Mouse (Mus musculus) midbrain, embryonic 16.5 days (tissue): ENCODE data around the gene Ttc21a. TPM values are rescaled to one million over a fixed set of nuclear protein-coding genes. Genes with fewer than 3 reads are reported as not detected.

Experiments used
- ATAC-seq: fragments of 200-750 bp; cut with Nextera tagmentation; 2 replicates; pipeline ENCODE4 v1.8.0; 2017; ENCODE audit warnings: moderate TSS enrichment
- H3K27ac ChIP-seq: fragments of 300-500 bp; sonication (generic); 2 replicates; pipeline ENCODE4 v1.5.1; 2014; ENCODE audit warnings: mild to moderate bottlenecking, low read length, mixed read lengths
- H3K27me3 ChIP-seq: fragments of 300-500 bp; sonication (generic); 2 replicates; pipeline ENCODE4 v1.6.1; 2014; ENCODE audit warnings: low read depth, low read length, mixed read lengths; ENCODE audit not compliant: control insufficient read depth, insufficient read depth
- H3K36me3 ChIP-seq: fragments of 300-500 bp; sonication (generic); 2 replicates; pipeline ENCODE4 v1.6.1; 2014; ENCODE audit warnings: mild to moderate bottlenecking, low read length, moderate library complexity, mixed read lengths; ENCODE audit not compliant: control insufficient read depth, insufficient read depth
- H3K4me1 ChIP-seq: fragments of 300-500 bp; sonication (generic); 2 replicates; pipeline ENCODE4 v1.6.1; 2014; ENCODE audit warnings: mild to moderate bottlenecking, low read length, mixed read lengths; ENCODE audit not compliant: control insufficient read depth, insufficient read depth
- H3K4me2 ChIP-seq: fragments of 300-500 bp; sonication (generic); 2 replicates; pipeline ENCODE4 v1.6.1; 2014; ENCODE audit warnings: mild to moderate bottlenecking, low read length, mixed read lengths
- H3K4me3 ChIP-seq: fragments of 300-500 bp; sonication (generic); 2 replicates; pipeline ENCODE4 v1.5.1; 2014; ENCODE audit warnings: low read depth, mild to moderate bottlenecking, low read length, moderate library complexity, mixed read lengths
- H3K9ac ChIP-seq: fragments of 300-500 bp; sonication (generic); 2 replicates; pipeline ENCODE4 v1.6.1; 2014; ENCODE audit warnings: low read depth, low read length, mixed read lengths
- H3K9me3 ChIP-seq: fragments of 300-500 bp; sonication (generic); replicated peaks from 2 replicates; pipeline ENCODE4 v1.6.1; 2014; ENCODE audit warnings: mild to moderate bottlenecking, low read length, mixed read lengths; ENCODE audit not compliant: control insufficient read depth, poor library complexity, severe bottlenecking
- WGBS: fragments of 180-500 bp; shearing (Covaris S2); extraction: QIAGEN DNeasy Blood & Tissue Kit; methylation state at CpG from one replicate; pipeline ENCODE4 v1.1.7; 2014; 5-methylcytosine and 5-hydroxymethylcytosine counted together
- polyA plus RNA-seq: library from polyadenylated mRNA; unstranded; fragments of >200 nt; fragmentation: Nextera tagmentation; extraction: Ambion mirVana; gene quantifications from 2 replicates; pipeline ENCODE4 v1.2.1, GENCODE M21; 2015

The Ttc21a gene
- polyA plus RNA-seq: 1.0 and 1.3 TPM in 2 replicates

DNA sequence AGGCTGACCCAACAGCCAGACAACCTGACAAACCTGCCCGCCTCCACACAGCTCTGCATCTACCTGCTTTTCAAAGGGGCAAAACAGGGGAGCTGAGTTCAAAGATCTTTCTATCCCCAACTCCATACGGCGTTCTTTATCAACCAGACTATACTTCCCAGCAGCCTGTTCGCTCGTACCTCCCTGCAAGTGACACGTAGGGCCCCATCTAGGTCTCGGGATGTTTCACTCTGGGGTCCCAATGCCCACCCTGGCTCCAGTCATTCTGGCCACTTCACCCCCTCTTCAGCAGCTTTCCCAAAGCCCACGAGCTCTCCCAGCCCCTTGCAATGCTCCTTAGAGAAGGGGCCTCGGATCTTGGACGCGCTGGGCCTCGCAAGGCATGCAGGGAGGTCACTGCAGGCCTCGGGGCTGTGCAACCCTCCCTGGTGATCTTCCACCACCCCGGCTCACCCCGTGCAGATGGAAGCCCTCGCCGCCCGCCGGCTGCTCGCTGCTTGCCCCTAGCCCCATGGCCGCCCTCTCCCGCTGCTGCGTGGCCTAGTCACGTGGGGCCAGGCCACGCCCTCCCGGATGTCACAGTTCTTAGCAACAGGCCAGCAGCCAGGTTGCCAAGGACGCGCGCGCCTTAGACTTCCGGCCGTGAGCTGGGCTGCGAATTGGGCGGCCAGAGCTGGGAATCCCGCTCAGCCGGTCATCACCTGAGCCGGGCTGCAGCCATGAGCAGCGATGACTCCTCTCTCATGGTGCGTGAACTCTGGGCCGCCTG, at the start of gene Ttc21a, which contains the start of gene Gorasp1:
Gene Ttc21a (plus strand): TSS at position 602 of the 769 bp plus-strand sequence.
Gene Gorasp1 (minus strand): TSS at position 561 of the 769 bp plus-strand sequence.
- peak within 1 kb of the TSS; percentile 71 for H3K4me3 ChIP-seq

DNA sequence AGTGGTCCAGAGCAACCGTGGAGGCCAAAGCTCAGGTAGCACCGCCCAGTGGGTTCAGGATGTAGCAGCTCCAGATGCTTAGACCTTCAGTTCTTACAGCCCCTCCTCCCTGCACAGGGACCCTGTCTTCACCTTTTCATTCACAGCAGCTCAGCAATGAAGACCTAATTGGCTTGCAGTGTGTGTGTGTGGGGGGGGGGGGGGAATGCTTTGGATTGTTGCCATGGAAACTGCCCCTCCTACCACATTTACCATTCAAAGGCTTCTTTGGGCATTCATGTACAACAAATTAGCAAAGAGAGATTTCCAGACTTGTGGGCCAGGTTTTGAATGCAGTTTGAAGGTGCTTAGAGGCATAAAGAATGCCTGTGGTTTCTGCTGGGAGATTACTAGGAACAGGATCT, 48.6 kb upstream of the Ttc21a start:
- peaks cover 6% of the 10 kb centered on the region for H3K4me1 ChIP-seq
- H3K27me3 ChIP-seq: no peaks in the 10 kb centered on the region; the same call in 1 of the 2 replicates
- no peak overlapping the region for H3K4me3 ChIP-seq
- H3K4me2 ChIP-seq: no peak overlapping the region
- no peaks in the 10 kb centered on the region for H3K36me3 ChIP-seq
- peak overlapping the region; percentile 54 for H3K27ac ChIP-seq
- no peaks in the 10 kb centered on the region for H3K9me3 ChIP-seq
- no peak overlapping the region for H3K9ac ChIP-seq
- peak; percentile 70 for ATAC-seq
- WGBS: 7% methylated on average over 2 of the region's 2 CpGs

More for the DNA sequence above, at the start of gene Ttc21a, which contains the start of gene Gorasp1:
- peak within 1 kb of the TSS; percentile 79 for H3K4me2 ChIP-seq
- 1% methylated on average over 40 of the region's 40 CpGs for WGBS
- H3K9me3 ChIP-seq: no peaks in the 10 kb centered on the region
- H3K9ac ChIP-seq: peak within 1 kb of the TSS; percentile 97
- no peaks in the 10 kb centered on the region for H3K27me3 ChIP-seq
- H3K27ac ChIP-seq: peak within 1 kb of the TSS; percentile 78
- H3K36me3 ChIP-seq: no peaks in the 10 kb centered on the region
- peak; percentile 96 for ATAC-seq
- H3K4me1 ChIP-seq: peaks cover 11% of the 10 kb centered on the region

DNA sequence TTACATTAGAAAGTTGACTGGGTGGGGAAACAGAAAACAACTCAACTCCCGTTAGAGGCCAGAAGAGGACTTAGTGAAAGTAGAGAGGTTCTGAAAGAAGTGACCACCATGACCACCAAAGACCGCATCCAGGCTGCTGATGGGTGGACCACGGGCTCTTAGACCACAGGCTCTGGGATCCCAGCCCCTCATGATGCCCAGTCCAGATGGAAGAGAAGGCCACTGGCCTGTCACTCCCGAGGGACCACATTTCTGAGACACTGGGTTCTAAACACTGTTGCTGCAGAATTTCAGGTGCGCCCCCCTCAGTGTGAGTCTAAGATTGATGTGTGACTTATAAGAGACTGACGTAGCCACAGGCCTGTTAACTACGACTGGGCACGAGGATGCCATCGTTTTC, 48.0 kb upstream of the Ttc21a start:
- no peak overlapping the region for H3K4me3 ChIP-seq
- ATAC-seq: no peak
- H3K4me1 ChIP-seq: peaks cover 11% of the 10 kb centered on the region
- WGBS: 59% methylated on average over 9 of the region's 9 CpGs
- no peaks in the 10 kb centered on the region for H3K36me3 ChIP-seq
- no peak overlapping the region for H3K4me2 ChIP-seq
- no peak overlapping the region for H3K9ac ChIP-seq
- H3K9me3 ChIP-seq: no peaks in the 10 kb centered on the region
- no peaks in the 10 kb centered on the region; the same call in 1 of the 2 replicates for H3K27me3 ChIP-seq
- H3K27ac ChIP-seq: peak overlapping the region; percentile 54

DNA sequence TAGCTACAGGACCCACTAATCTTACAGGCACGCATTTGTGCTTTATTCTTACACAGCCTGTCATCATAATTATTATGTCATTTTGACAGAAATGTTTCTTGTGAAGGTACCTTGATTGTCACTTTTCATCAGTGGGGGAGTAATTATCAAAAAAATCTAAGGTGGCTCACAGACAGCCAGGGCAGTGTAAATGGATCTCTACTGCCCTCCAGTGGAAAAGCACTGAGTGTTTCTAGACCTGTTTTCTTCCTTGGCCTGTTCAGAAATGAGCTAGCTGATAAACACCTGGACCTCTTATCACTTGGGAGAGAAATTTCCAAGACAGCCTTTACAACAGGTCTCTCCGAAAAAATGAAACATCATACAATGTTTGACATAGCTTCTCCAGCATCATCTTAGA, 46.7 kb upstream of the Ttc21a start:
- H3K4me1 ChIP-seq: peaks cover 14% of the 10 kb centered on the region
- H3K9me3 ChIP-seq: no peaks in the 10 kb centered on the region
- H3K9ac ChIP-seq: no peak overlapping the region
- no peak for ATAC-seq
- no peaks in the 10 kb centered on the region; the same call in 1 of the 2 replicates for H3K27me3 ChIP-seq
- no peak overlapping the region for H3K4me2 ChIP-seq
- no peak overlapping the region for H3K27ac ChIP-seq
- H3K4me3 ChIP-seq: no peak overlapping the region
- no peaks in the 10 kb centered on the region for H3K36me3 ChIP-seq
- WGBS: 37% methylated on average over 2 of the region's 2 CpGs

DNA sequence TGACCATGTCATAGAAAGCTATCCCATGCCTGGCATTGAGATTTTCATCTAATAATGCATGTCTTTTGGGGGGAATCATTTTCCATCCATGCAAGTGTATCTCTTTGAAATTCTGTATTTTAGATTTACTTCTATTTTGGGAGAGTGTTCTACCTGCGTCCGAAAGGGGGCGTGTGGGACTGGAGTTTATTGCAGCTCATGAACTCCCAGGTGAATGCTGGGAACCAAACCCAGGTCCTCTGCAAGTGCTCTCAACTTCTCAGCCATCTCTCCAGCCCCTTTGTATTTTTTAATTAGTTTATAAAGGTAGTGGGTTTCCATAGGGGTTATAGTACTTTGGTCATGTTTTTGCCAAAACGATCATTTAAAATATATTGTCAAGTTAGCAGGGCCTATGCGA, 43.5 kb upstream of the Ttc21a start:
- peaks cover 19% of the 10 kb centered on the region for H3K4me1 ChIP-seq
- no peaks in the 10 kb centered on the region for H3K9me3 ChIP-seq
- ATAC-seq: no peak
- H3K27ac ChIP-seq: peak overlapping the region; percentile 86; the same call in 1 of the 2 replicates
- H3K36me3 ChIP-seq: no peaks in the 10 kb centered on the region
- no peak overlapping the region for H3K4me3 ChIP-seq
- H3K4me2 ChIP-seq: peak overlapping the region; percentile 75
- no peaks in the 10 kb centered on the region; the same call in 1 of the 2 replicates for H3K27me3 ChIP-seq
- no peak overlapping the region; the same call in 1 of the 2 replicates for H3K9ac ChIP-seq
- 91% methylated on average over 5 of the region's 5 CpGs for WGBS

DNA sequence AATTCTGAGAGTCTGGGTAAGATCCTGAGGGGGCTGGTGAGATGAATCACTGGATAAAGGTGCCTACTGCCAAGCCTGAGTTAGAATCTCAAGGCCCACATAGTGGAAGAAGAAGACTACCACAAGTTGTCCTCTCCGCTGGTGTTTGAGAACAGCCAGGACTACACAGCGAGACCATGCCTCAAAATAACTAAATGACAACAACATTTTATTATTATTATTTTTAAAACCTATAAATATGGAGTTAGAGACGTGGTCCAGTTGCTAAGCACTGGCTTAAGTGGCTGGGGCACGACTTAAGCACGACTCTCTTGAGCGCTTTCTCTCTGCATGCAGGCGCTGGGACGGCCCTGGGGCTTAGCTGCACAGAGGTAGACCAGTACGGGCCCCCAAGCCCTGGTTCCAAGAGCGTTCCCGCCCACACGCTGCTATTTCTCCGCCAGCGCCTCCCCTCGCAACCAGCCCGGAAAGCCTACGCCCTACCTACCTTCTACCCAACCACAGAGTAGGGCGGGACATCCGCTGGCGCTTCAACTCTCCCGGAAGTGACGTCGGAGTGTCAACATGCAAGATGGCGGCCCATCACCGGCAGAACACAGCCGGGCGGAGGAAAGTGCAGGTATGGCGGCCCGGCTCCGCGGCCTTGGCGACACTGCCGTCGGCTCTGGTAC, 42.9 kb upstream of the Ttc21a start, which contains the start of gene Wdr48:
Gene Wdr48 (plus strand): TSS at position 540 of the 671 bp plus-strand sequence.
- peak; percentile 98 for ATAC-seq
- peak within 1 kb of the TSS; percentile 86 for H3K27ac ChIP-seq

DNA sequence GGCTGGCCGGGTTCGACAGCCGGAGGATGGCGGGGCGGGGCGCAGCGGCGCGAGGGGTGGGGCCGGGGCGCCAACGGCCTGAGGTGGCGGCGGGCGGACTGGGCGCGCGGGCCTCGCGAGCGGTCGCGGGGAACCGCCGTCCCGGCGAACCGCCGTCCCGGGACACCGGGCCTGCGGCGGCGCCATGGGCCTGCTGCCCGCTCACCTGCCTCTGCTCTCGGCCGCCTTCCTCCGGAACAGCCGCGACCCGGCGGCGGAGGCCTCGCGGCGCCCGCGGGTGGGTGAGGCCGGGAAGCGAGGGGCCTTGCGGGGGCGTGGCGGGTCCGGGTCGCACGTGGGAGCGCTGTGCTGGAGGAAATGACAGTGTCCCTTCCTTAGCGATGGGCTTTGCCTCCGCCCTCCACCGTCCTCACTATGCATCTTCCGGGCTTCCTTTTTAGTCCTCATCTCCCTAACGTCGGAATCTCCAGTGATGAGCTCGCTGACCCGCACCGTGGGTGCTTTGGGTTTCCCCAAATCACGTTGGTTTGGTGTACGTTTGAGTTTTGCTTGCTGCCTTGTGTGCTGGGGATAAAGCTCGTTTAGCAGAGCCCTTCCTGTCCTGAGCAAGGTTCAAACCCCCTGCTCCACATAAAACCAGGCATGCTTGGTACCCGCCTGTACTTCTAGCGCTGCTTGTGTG, 42.2 kb upstream of the Ttc21a start:
- WGBS: 1% methylated on average over 51 of the region's 71 CpGs

More for the DNA sequence above, 42.9 kb upstream of the Ttc21a start, which contains the start of gene Wdr48:
- peak within 1 kb of the TSS; percentile 99 for H3K4me2 ChIP-seq
- H3K4me1 ChIP-seq: peaks cover 15% of the 10 kb centered on the region
- H3K9me3 ChIP-seq: no peaks in the 10 kb centered on the region
- 4% methylated on average over 34 of the region's 34 CpGs for WGBS
- H3K27me3 ChIP-seq: no peaks in the 10 kb centered on the region; the same call in 1 of the 2 replicates
- H3K9ac ChIP-seq: peak within 1 kb of the TSS; percentile 80
- peak within 1 kb of the TSS; percentile 94 for H3K4me3 ChIP-seq
- H3K36me3 ChIP-seq: no peaks in the 10 kb centered on the region

DNA sequence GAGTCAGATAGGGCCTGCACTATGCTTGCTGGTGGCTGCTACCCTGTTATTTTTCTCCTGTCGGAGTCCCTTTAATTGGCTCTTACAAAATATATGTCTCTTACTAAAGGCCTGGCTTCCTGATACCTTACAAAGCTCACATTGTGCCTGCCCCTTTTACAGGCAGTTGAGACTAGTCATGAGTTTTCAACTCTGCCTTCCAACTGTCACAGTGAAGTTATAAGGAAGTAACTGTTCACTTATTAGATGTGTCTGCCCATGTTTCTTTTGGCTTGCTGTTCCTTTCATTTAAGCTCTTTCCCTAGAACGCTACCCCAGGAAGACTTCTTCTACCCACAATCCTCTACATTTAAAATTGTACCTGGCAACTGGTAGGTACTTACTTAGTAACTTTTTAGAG, 38.0 kb upstream of the Ttc21a start:
- no peak overlapping the region for H3K4me2 ChIP-seq
- no peaks in the 10 kb centered on the region for H3K27me3 ChIP-seq
- peaks cover 4% of the 10 kb centered on the region for H3K36me3 ChIP-seq
- H3K9ac ChIP-seq: no peak overlapping the region
- 98% methylated on average over 2 of the region's 2 CpGs for WGBS
- no peak overlapping the region for H3K27ac ChIP-seq
- no peak overlapping the region for H3K4me3 ChIP-seq
- ATAC-seq: no peak
- H3K9me3 ChIP-seq: no peaks in the 10 kb centered on the region
- H3K4me1 ChIP-seq: peaks cover 10% of the 10 kb centered on the region

More for the DNA sequence above, 42.2 kb upstream of the Ttc21a start:
- H3K4me3 ChIP-seq: peak overlapping the region; percentile 94
- H3K27ac ChIP-seq: peak overlapping the region; percentile 86
- H3K27me3 ChIP-seq: no peaks in the 10 kb centered on the region; the same call in 1 of the 2 replicates
- peak; percentile 77 for ATAC-seq
- peaks cover 15% of the 10 kb centered on the region for H3K4me1 ChIP-seq
- H3K4me2 ChIP-seq: peak overlapping the region; percentile 99
- H3K9ac ChIP-seq: peak overlapping the region; percentile 80
- no peaks in the 10 kb centered on the region for H3K36me3 ChIP-seq
- H3K9me3 ChIP-seq: no peaks in the 10 kb centered on the region
